Mouse (Mus musculus) layer of hippocampus, adult 9-10 months (tissue): ENCODE data around the gene Gm15262.
"Not testable (repeated sequence)": the region's sequence is repeated elsewhere in the genome, so short reads cannot be mapped to it uniquely, and the experiment has no call there.

Experiments used
- DNase-seq: peaks from one replicate; pipeline ENCODE4 v3.0.0; 2022; ENCODE audit warnings: low spot score

Gm15262 gene

GRCm38 (mm10) chrX:161287156-161287555, at the start of gene Gm15262:
Gene Gm15262, plus strand, starts transcription at chrX:161287456.
- DNase-seq = not testable (repeated sequence)

GRCm38 (mm10) chrX:161308131-161308530, 20.9 kb downstream of the Gm15262 start:
- DNase-seq = no peak

GRCm38 (mm10) chrX:161316443-161316842, 29.2 kb downstream of the Gm15262 start:
- DNase-seq = no peak

GRCm38 (mm10) chrX:161370927-161371326, 83.7 kb downstream of the Gm15262 start:
- no peak for DNase-seq

- no peak for DNase-seq
Observed at GRCm38 (mm10) chrX:161371461-161371860, 84.2 kb downstream of the Gm15262 start.

GRCm38 (mm10) chrX:161375568-161375967, 88.3 kb downstream of the Gm15262 start:
- no peak for DNase-seq

- no peak for DNase-seq
Observed at GRCm38 (mm10) chrX:161385791-161386190, 98.5 kb downstream of the Gm15262 start.

- no peak for DNase-seq
Observed at GRCm38 (mm10) chrX:161387942-161388341, 100.7 kb downstream of the Gm15262 start.

- DNase-seq = peak; percentile 60
Observed at GRCm38 (mm10) chrX:161399110-161399509, 111.9 kb downstream of the Gm15262 start.

GRCm38 (mm10) chrX:161411151-161411550, 123.9 kb downstream of the Gm15262 start:
- DNase-seq = peak; percentile 24
